Mouse (Mus musculus) Patski (cell line): Measurements from ENCODE around the gene Fam89a. TPM values are rescaled to one million over a fixed set of nuclear protein-coding genes. Genes with fewer than 3 reads are reported as not detected.

ENCODE experiments used
- ATAC-seq: fragments of 100-300 bp; one replicate; pipeline ENCODE4 v1.8.0; 2021
- CTCF ChIA-PET: fragments of 350-600 bp; sonication (Branson Sonifier 250); formaldehyde crosslinking; loops from one replicate; lab custom pipeline; 2022; ENCODE audit warnings: inconsistent platforms; lab: Charles Lee
- POLR2A ChIA-PET: fragments of 350-600 bp; sonication (Branson Sonifier 250); formaldehyde crosslinking; loops from one replicate; lab custom pipeline; 2022; ENCODE audit warnings: antibody characterized with exemption, inconsistent platforms; lab: Charles Lee
- DNase-seq: peaks from one replicate; pipeline ENCODE4 v3.0.0-alpha.2; 2011; ENCODE audit warnings: low read depth, low spot score
- H3K27me3 ChIP-seq: fragments of 371-371 bp; one replicate; pipeline ENCODE4 v1.5.1; 2021
- CTCF ChIP-seq: fragments of 100-300 bp; IDR thresholded peaks from one replicate; pipeline ENCODE4 v1.5.1; 2021
- in situ Hi-C: fragments of 300-500 bp; cut with MboI; formaldehyde crosslinking; loops from 3 replicates; pipeline ENCODE4 v1.11.1; 2018; ENCODE audit warnings: low pct_unique_long_range_greater_than_20kb, mixed read lengths
- polyA plus RNA-seq: library from polyadenylated mRNA; unstranded; gene quantifications from one replicate; pipeline ENCODE4 v1.2.3, GENCODE M21; 2021

Gene Fam89a
- polyA plus RNA-seq, 1 experiment from 2014 or later, result 1.2 TPM

GRCm38 (mm10) chr8:124691706-124692105, 59.9 kb downstream of the Fam89a start:
- in situ Hi-C loops, result no loop called here
- CTCF ChIA-PET, result interaction anchor here (1.0 kb wide), 1 partner anchor 15 kb away, joined by 3 read pairs; no protein-coding TSS in a partner anchor
- H3K27me3 ChIP-seq, result no peaks in the 10 kb centered on the region
- ATAC-seq (no peak), DNase-seq (no peak)
- POLR2A ChIA-PET, result no interaction called here
- no peak for TF ChIP-seq CTCF

Other genes starting within 250 kb of the Fam89a start
- gene Cog2, start 231.1 kb downstream of the Fam89a start, polyA plus RNA-seq, result 41.6 TPM
- gene Agt, start 182.1 kb downstream of the Fam89a start, polyA plus RNA-seq, result 121 TPM
- gene Capn9, start 175.7 kb downstream of the Fam89a start, polyA plus RNA-seq, result not detected
- gene 2310022B05Rik, start 88.5 kb downstream of the Fam89a start, polyA plus RNA-seq, result 84.9 TPM
- 77.7 TPM for gene Ttc13, start 29.8 kb downstream of the Fam89a start, polyA plus RNA-seq
- gene Arv1, start 29.7 kb downstream of the Fam89a start, polyA plus RNA-seq, result 18.5 TPM
- gene Trim67, start 41.3 kb upstream of the Fam89a start, polyA plus RNA-seq, result 0.33 TPM
- gene Gnpat, start 111.2 kb upstream of the Fam89a start, polyA plus RNA-seq, result 102 TPM
- 43.0 TPM for gene 2810004N23Rik, start 111.3 kb upstream of the Fam89a start, polyA plus RNA-seq
- 12.2 TPM for gene Exoc8, start 145.9 kb upstream of the Fam89a start, polyA plus RNA-seq
- 16.5 TPM for gene Sprtn, start 146.1 kb upstream of the Fam89a start, polyA plus RNA-seq
- gene Egln1, start 197.5 kb upstream of the Fam89a start, polyA plus RNA-seq, result 50.7 TPM